Mouse (Mus musculus) kidney, adult 2 months (tissue): ENCODE data around the gene Mavs. TPM values are rescaled to one million over a fixed set of nuclear protein-coding genes. Genes with fewer than 3 reads are reported as not detected.

ENCODE experiments used
- DNase-seq: peaks from one replicate; pipeline ENCODE4 v3.0.0; 2021
- H3K27ac ChIP-seq: fragments of 200-500 bp; 2 replicates; pipeline ENCODE4 v1.5.1; 2012; ENCODE audit warnings: low read depth, low read length, control low read depth, inconsistent platforms; ENCODE audit not compliant: insufficient read depth
- H3K27me3 ChIP-seq: fragments of 200-500 bp; replicated peaks from 2 replicates; pipeline ENCODE4 v1.6.1; 2012; ENCODE audit warnings: mild to moderate bottlenecking, moderate library complexity, low read length, inconsistent platforms; ENCODE audit not compliant: control insufficient read depth, insufficient read depth
- H3K36me3 ChIP-seq: fragments of 200-500 bp; 2 replicates; pipeline ENCODE4 v1.6.1; 2012; ENCODE audit warnings: mild to moderate bottlenecking, moderate library complexity, low read length, inconsistent platforms; ENCODE audit not compliant: control insufficient read depth, insufficient read depth
- H3K4me1 ChIP-seq: fragments of 200-500 bp; 2 replicates; pipeline ENCODE4 v1.6.1; 2011; ENCODE audit warnings: low read length; ENCODE audit not compliant: control insufficient read depth, insufficient read depth
- H3K4me3 ChIP-seq: fragments of 200-500 bp; 2 replicates; pipeline ENCODE4 v1.5.1; 2011; ENCODE audit warnings: mild to moderate bottlenecking, low read depth, low read length, control low read depth; ENCODE audit not compliant: insufficient read depth
- CTCF ChIP-seq: fragments of 200-500 bp; conservative IDR thresholded peaks from 2 replicates; pipeline ENCODE4 v1.5.1; 2011; ENCODE audit warnings: low read depth, mild to moderate bottlenecking, control low read depth, low read length, moderate library complexity, mixed read lengths; ENCODE audit not compliant: insufficient read depth, insufficient read length
- POLR2A ChIP-seq: fragments of 200-500 bp; IDR thresholded peaks from one replicate; pipeline ENCODE4 v1.6.1; 2011; ENCODE audit warnings: low read depth, low read length, control low read depth
- WGBS: fragments of 180-500 bp; shearing (Covaris S2); methylation state at CpG from one replicate; pipeline ENCODE4 v1.1.7; 2018; 5-methylcytosine and 5-hydroxymethylcytosine counted together
- polyA plus RNA-seq: library from polyadenylated mRNA; depleted of rRNA; stranded (reverse); fragments of >200 nt; gene quantifications from 2 replicates; pipeline ENCODE4 v1.2.3, GENCODE M21; 2012

Gene Mavs
- polyA plus RNA-seq, 1 experiment, result 119 TPM

DNA sequence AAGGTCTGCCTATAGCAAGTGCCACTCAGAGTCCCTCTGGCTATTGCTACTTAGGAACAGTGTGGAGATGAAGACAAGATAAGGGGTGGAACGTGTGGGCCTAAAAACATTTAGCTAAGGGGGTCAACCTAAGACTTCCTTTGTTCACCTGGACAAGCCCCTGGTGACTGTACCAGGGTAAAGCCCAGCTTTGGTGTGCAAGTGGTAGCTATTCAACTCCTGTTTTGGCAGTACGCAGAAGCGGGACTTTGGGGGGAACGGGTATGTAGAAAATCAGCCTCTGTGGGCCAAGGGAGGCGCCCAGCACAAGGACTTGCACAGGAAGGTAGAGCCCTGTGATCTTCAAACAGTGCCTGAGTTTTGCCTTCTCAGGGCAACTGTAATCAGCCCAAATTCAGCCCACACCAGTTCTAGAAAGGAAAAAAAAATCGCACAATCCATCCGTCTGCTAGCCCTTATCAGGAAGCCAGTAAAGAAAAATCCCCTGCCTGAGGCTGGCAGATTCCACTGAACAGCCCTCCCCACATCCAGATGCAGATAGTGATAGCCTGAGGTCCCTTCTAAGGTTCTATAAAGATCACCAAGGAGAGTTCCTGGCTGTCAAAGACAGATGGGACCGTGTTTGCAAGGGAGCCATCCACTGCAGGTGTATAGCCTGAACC lies 28.2 kb upstream of the Mavs start:
- H3K27me3 ChIP-seq, result no peaks in the 10 kb centered on the region
- TF ChIP-seq POLR2A (no peak), CTCF (no peak)
- H3K4me1 ChIP-seq, result peaks cover 12% of the 10 kb centered on the region; the same call in 1 of the 2 replicates
- no peak for DNase-seq
- H3K27ac ChIP-seq, result no peak overlapping the region
- no peaks in the 10 kb centered on the region for H3K36me3 ChIP-seq
- 86% methylated on average over 8 of the region's 8 CpGs for WGBS
- H3K4me3 ChIP-seq, result no peak overlapping the region

DNA sequence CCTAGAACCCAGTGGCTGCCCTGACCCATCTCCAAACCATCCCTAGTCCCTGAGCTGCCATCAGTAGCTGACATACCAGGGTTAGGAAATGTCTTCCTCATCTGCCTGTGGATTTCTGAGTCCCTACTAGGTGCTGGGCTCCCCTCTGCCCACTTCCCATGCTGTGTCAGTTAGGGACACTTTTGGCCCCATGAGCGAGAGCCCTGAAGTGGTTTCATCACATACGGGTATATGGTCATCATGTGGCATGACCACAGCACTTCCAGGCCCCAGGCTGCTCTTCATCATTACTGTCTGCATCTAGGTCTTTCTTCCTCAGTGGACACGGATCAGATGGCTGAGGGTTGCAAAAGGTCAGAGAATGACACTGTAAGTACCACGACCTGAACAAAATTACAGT lies 27.1 kb upstream of the Mavs start, which contains the start of gene Ap5s1:
Ap5s1 (plus strand) TSS at position 301 of the 400 bp plus-strand sequence.
- WGBS, result 78% methylated on average over 4 of the region's 4 CpGs
- Histone ChIP-seq H3K27me3 (no peaks in the 10 kb centered on the region), H3K4me1 (peaks cover 16% of the 10 kb centered on the region; the same call in 1 of the 2 replicates), H3K4me3 (no peak within 1 kb of the TSS), H3K36me3 (no peaks in the 10 kb centered on the region), H3K27ac (no peak within 1 kb of the TSS)
- no peak for DNase-seq
- TF ChIP-seq POLR2A (no peak), CTCF (no peak)

DNA sequence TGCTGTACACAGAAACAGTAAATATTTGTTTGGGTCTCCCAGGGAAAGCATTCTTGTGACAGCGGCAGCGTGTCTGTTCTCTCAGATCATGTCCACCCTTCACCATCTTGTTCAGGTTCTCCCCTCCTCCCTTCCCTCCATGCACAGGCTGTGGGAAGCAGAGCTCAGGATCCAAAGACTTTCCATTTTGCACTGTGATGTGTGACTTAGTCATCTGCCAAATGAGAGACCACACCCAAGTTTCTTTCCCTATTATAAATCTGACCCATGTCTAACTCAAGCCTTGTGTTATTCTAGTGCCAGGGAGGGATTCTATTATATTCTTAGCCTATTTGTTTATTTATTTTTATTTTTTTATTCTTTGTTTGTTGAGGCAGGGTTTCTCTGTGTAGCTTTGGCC lies 25.5 kb upstream of the Mavs start:
- Histone ChIP-seq H3K4me1 (peaks cover 16% of the 10 kb centered on the region; the same call in 1 of the 2 replicates), H3K4me3 (no peak overlapping the region), H3K36me3 (no peaks in the 10 kb centered on the region), H3K27me3 (no peaks in the 10 kb centered on the region), H3K27ac (no peak overlapping the region)
- DNase-seq, result no peak
- TF ChIP-seq CTCF (no peak), POLR2A (no peak)
- WGBS, result 96% methylated on average over 2 of the region's 2 CpGs

GRCm38 (mm10) chr2:131209125-131209795 lies 24.6 kb upstream of the Mavs start:
- whole genome bisulfite sequencing, result 68% methylated on average over 4 of the region's 4 CpGs
- H3K4me1 ChIP-seq, result peaks cover 16% of the 10 kb centered on the region; the same call in 1 of the 2 replicates
- H3K27ac ChIP-seq, result peak overlapping the region; percentile 98
- no peak overlapping the region for H3K4me3 ChIP-seq
- no peak for TF ChIP-seq POLR2A
- H3K36me3 ChIP-seq, result no peaks in the 10 kb centered on the region
- DNase-seq, result peak; percentile 33
- H3K27me3 ChIP-seq, result no peaks in the 10 kb centered on the region

DNA sequence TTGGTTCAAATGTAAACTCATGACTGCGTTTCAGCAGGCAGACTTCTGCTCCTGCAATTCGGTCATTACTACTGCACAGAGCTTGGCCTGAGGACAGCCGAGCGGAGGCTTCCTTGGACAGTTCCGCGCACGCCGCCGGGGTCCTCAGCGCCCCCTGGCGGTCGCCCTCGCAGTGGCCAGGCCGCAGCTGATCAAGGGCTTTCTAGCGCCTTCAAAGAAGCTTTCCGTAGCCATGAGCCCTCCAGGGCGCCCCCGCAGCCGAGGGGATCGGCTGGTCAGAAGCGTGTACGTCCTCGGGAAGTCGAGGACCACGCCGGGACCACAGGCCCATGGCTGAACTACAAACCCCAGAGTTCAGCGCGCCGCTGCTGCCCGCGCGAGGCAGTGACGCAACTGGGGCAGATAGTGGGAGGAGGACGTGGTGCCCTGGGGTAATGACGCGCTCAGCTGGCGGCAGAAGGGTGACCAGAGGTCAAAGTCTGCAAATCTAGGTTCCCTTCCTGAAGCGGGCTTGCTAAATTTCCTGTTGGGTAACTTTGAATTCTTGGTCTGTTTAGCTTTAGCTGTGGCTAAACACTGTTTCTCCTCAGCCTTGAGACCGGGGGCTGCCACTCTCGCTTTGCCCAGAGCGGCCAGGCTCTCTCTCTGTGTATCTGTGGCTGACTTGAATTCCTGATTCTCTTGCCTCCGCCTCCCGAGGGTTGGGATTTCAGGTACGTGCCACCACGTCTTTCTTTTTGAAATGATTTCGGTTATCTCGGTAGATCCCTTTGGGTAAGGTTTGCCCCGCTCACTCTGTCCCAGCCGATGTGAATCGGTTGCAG lies 23.7 kb upstream of the Mavs start:
- H3K27me3 ChIP-seq, result no peaks in the 10 kb centered on the region
- TF ChIP-seq POLR2A (peak; percentile 78), CTCF (peak; percentile 72)
- DNase-seq, result peak; percentile 98
- H3K4me1 ChIP-seq, result peaks cover 13% of the 10 kb centered on the region; the same call in 1 of the 2 replicates
- peak overlapping the region; percentile 98 for H3K27ac ChIP-seq
- peak overlapping the region; percentile 70 for H3K4me3 ChIP-seq
- H3K36me3 ChIP-seq, result no peaks in the 10 kb centered on the region
- WGBS, result under 1% methylated on average over 50 of the region's 50 CpGs

DNA sequence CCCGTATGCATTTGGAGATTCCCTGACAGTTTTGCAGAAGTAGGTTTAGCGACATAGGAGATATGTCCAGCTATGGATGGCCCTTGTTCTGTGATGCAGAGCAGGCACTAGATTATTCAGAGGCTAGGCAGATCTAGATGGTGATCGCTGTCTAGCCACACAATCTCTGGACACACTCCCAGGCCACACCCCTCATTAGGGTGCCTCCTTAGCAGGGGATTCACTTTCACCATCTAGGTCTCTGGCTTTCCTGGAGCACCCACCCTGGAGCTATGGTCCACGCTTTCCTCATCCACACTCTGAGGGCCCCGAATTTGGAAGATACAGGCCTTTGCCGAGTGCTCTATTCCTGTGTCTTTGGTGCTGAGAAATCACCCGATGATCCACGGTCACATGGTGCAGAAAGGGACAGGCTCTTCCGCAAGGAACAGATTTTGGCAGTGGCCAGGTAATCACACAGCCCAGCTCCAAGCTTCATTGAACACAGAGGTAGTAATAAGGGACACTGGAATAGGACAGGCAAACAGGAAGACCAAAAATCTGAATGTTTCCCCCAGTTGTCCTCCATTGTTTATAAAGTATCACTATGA lies 22.7 kb upstream of the Mavs start:
- H3K27me3 ChIP-seq, result no peaks in the 10 kb centered on the region
- no peaks in the 10 kb centered on the region for H3K36me3 ChIP-seq
- H3K27ac ChIP-seq, result peak overlapping the region; percentile 98
- 27% methylated on average over 9 of the region's 9 CpGs for WGBS
- H3K4me1 ChIP-seq, result peaks cover 18% of the 10 kb centered on the region
- peak overlapping the region; percentile 70 for H3K4me3 ChIP-seq
- no peak for TF ChIP-seq POLR2A
- TF ChIP-seq CTCF, result no peak
- peak; percentile 49 for DNase-seq
